Mouse (Mus musculus): ENCODE data around the gene Rhox2a. TPM values are rescaled to one million over a fixed set of nuclear protein-coding genes. Genes with fewer than 3 reads are reported as not detected.
"Not testable (repeated sequence)": the region's sequence is repeated elsewhere in the genome, so short reads cannot be mapped to it uniquely, and the experiment has no call there.

Gene Rhox2a
- not detected in 2 replicates for total RNA-seq (2014; fragmentation: Nextera tagmentation)
- total RNA-seq (2017): 0.22 TPM in 1 of 2 replicates, not detected in the other
- not detected in 2 replicates for polyA plus RNA-seq (2012)

DNA sequence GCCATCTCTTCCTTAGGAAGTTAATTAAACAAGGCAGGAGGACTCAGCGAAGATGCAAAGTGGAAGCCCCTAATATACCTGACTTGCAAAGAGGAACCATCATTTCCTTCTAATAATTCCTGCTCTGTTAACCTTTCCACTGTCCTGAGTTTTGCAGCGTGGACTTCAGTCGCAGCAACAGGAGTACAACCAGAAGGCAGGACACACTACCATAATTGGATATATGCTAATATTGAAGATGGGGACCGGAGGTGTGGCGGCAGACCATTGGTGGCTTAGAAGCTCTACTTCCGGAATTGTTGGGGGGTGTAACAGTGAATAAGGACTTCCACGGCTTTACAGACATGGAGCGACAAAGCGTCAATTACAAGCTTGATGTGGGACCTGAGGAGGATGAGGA lies at the start of gene Rhox2a:
Rhox2a (plus strand) TSS at position 301 of the 400 bp plus-strand sequence.
- not testable (repeated sequence) for DNase-seq (ENCODE audit: low spot score); H3K4me1 ChIP-seq (ENCODE audit: insufficient read depth, low read depth, low read length); H3K9me3 ChIP-seq (replicated peaks); H3K36me3 ChIP-seq (replicated peaks); ATAC-seq (ENCODE audit: extremely low read depth, insufficient number of reproducible peaks, low FRiP score, poor library complexity, severe bottlenecking); H3K27me3 ChIP-seq (ENCODE audit: insufficient read depth, low read length); H3K4me3 ChIP-seq (ENCODE audit: low read depth, low read length)

DNA sequence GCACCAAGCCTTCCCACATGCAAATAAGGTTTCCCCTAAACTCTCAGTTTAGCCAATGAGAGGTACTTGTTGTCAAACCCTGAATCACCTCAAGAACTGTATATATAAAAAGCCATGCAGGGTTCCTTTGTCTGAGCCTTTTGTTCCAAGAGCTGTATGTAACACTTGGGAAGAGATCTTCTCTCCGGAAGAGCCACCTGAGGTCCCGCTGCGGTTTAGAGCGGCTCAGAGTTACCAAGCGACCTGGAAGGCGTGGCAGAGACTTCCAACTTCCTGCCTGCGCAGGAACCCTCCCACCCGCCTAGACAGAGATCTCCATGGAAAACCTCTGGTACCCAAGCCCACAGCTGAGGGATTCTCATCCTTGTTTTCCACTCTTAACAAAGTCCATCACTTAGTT lies 46.1 kb upstream of the Rhox2a start:
- no peak for ATAC-seq (ENCODE audit: extremely low read depth, insufficient number of reproducible peaks, low FRiP score, poor library complexity, severe bottlenecking)
- TF ChIP-seq GATA2 (IDR thresholded peaks at IDR 0.05; ENCODE audit: borderline replicate concordance, low read depth, low read length) (no peak), TAL1 (conservative IDR thresholded peaks at IDR 0.05; ENCODE audit: low read depth, low read length) (no peak), CTCF (IDR thresholded peaks at IDR 0.05; ENCODE audit: low read depth, low read length) (no peak), GATA1 (IDR thresholded peaks at IDR 0.05; ENCODE audit: borderline replicate concordance, low read length) (no peak), POLR2AphosphoS5 (IDR thresholded peaks at IDR 0.05; ENCODE audit: insufficient replicate concordance, low read depth, low read length) (no peak)

GRCm38 (mm10) chrX:37210941-37211340 lies 33.8 kb upstream of the Rhox2a start, which contains the start of gene Gm9:
Gene Gm9, minus strand, starts transcription at chrX:37211041.
- no peaks in the 10 kb centered on the region for H3K9me3 ChIP-seq (replicated peaks)
- ATAC-seq (ENCODE audit: extremely low read depth, insufficient number of reproducible peaks, low FRiP score, poor library complexity, severe bottlenecking) (no peak), DNase-seq (ENCODE audit: low spot score) (no peak)
- no peak for TF ChIP-seq GATA1 (IDR thresholded peaks at IDR 0.05; ENCODE audit: borderline replicate concordance, low read length)
- no peak for TF ChIP-seq POLR2AphosphoS5 (IDR thresholded peaks at IDR 0.05; ENCODE audit: insufficient replicate concordance, low read depth, low read length)
- TF ChIP-seq CTCF (IDR thresholded peaks at IDR 0.05; ENCODE audit: low read depth, low read length): no peak
- TF ChIP-seq TAL1 (conservative IDR thresholded peaks at IDR 0.05; ENCODE audit: low read depth, low read length): no peak
- TF ChIP-seq GATA2 (IDR thresholded peaks at IDR 0.05; ENCODE audit: borderline replicate concordance, low read depth, low read length): no peak
- no peaks in the 10 kb centered on the region for H3K4me1 ChIP-seq (ENCODE audit: insufficient read depth, low read depth, low read length)
- no peak within 1 kb of the TSS for H3K4me3 ChIP-seq (ENCODE audit: low read depth, low read length)
- H3K27me3 ChIP-seq (ENCODE audit: insufficient read depth, low read length): peaks cover 2% of the 10 kb centered on the region; the same call in 1 of the 2 replicates
- no peaks in the 10 kb centered on the region for H3K36me3 ChIP-seq (replicated peaks)

More for the DNA sequence above, 46.1 kb upstream of the Rhox2a start:
- Histone ChIP-seq H3K4me1 (ENCODE audit: insufficient read depth, low read depth, low read length) (no peaks in the 10 kb centered on the region), H3K9me3 (replicated peaks) (no peaks in the 10 kb centered on the region), H3K4me3 (ENCODE audit: low read depth, low read length) (no peak overlapping the region), H3K36me3 (replicated peaks) (no peaks in the 10 kb centered on the region), H3K27me3 (ENCODE audit: insufficient read depth, low read length) (no peaks in the 10 kb centered on the region; the same call in 1 of the 2 replicates)
- no peak for DNase-seq (ENCODE audit: low spot score)

DNA sequence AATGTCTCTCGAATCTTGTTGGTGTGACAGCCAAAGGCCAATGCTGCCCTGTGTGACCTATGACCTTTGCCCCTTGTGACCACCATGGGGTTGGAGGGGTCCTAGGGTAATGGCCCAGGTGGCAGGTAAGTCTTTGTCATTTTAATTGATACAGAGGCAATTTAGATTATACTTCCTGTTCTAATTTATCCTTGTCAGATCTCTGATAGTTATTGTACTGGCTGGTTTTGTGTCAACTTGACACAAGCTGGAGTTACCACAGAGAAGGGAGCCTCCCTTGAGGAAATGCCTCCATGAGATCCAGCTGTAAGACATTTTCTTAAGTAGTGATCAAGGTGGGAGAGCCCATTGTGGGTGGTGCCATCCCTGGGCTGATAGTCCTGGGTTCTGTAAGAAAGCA lies 22.6 kb upstream of the Rhox2a start, which contains the start of gene Rhox1:
Rhox1 (minus strand) TSS at position 101 of the 400 bp plus-strand sequence.
- H3K36me3 ChIP-seq (replicated peaks); H3K9me3 ChIP-seq (replicated peaks); H3K4me1 ChIP-seq (ENCODE audit: insufficient read depth, low read depth, low read length); H3K27me3 ChIP-seq (ENCODE audit: insufficient read depth, low read length); H3K4me3 ChIP-seq (ENCODE audit: low read depth, low read length); DNase-seq (ENCODE audit: low spot score); ATAC-seq (ENCODE audit: extremely low read depth, insufficient number of reproducible peaks, low FRiP score, poor library complexity, severe bottlenecking): not testable (repeated sequence)

- H3K27me3 ChIP-seq (ENCODE audit: insufficient read depth, low read length); H3K36me3 ChIP-seq (replicated peaks); ATAC-seq (ENCODE audit: extremely low read depth, insufficient number of reproducible peaks, low FRiP score, poor library complexity, severe bottlenecking); H3K4me3 ChIP-seq (ENCODE audit: low read depth, low read length); H3K4me1 ChIP-seq (ENCODE audit: insufficient read depth, low read depth, low read length); H3K9me3 ChIP-seq (replicated peaks); DNase-seq (ENCODE audit: low spot score): not testable (repeated sequence)
Measured at GRCm38 (mm10) chrX:37249619-37250018, 4.8 kb downstream of the Rhox2a start, which contains the start of gene Rhox3a. Gene Rhox3a, plus strand, starts transcription at chrX:37249919.

GRCm38 (mm10) chrX:37265038-37265437 lies 20.3 kb downstream of the Rhox2a start, which contains the start of gene Rhox4a:
Gene Rhox4a, plus strand, starts transcription at chrX:37265338.
- H3K9me3 ChIP-seq (replicated peaks); ATAC-seq (ENCODE audit: extremely low read depth, insufficient number of reproducible peaks, low FRiP score, poor library complexity, severe bottlenecking); H3K27me3 ChIP-seq (ENCODE audit: insufficient read depth, low read length); H3K36me3 ChIP-seq (replicated peaks); H3K4me3 ChIP-seq (ENCODE audit: low read depth, low read length); H3K4me1 ChIP-seq (ENCODE audit: insufficient read depth, low read depth, low read length); DNase-seq (ENCODE audit: low spot score): not testable (repeated sequence)

Other genes starting within 250 kb of the Rhox2a start
- not detected in 2 replicates for gene Sowahd, start 196.1 kb upstream of the Rhox2a start, total RNA-seq (2014; fragmentation: Nextera tagmentation)
- 0.05 TPM in 1 of 2 replicates, not detected in the other for gene Sowahd, start 196.1 kb upstream of the Rhox2a start, total RNA-seq (2017)
- gene Sowahd, start 196.1 kb upstream of the Rhox2a start, polyA plus RNA-seq (2012): not detected in 2 replicates
- gene Rpl39, start 159.6 kb upstream of the Rhox2a start, total RNA-seq (2014; fragmentation: Nextera tagmentation): 335 and 381 TPM in 2 replicates
- 3,274 and 3,292 TPM in 2 replicates for gene Rpl39, start 159.6 kb upstream of the Rhox2a start, total RNA-seq (2017)
- 408 and 436 TPM in 2 replicates for gene Rpl39, start 159.6 kb upstream of the Rhox2a start, polyA plus RNA-seq (2012)
- gene Upf3b, start 134.7 kb upstream of the Rhox2a start, total RNA-seq (2014; fragmentation: Nextera tagmentation): 78.1 and 90.1 TPM in 2 replicates
- 30.5 and 43.4 TPM in 2 replicates for gene Upf3b, start 134.7 kb upstream of the Rhox2a start, total RNA-seq (2017)
- 5.2 and 13.3 TPM in 2 replicates for gene Upf3b, start 134.7 kb upstream of the Rhox2a start, polyA plus RNA-seq (2012)
- gene Nkap, start 118.2 kb upstream of the Rhox2a start, total RNA-seq (2014; fragmentation: Nextera tagmentation): 48.7 and 52.5 TPM in 2 replicates
- 27.5 and 38.5 TPM in 2 replicates for gene Nkap, start 118.2 kb upstream of the Rhox2a start, total RNA-seq (2017)
- gene Nkap, start 118.2 kb upstream of the Rhox2a start, polyA plus RNA-seq (2012): 10.3 and 10.7 TPM in 2 replicates
- gene Akap14, start 76.1 kb upstream of the Rhox2a start, total RNA-seq (2014; fragmentation: Nextera tagmentation): not detected in 2 replicates
- 0.06 TPM in 1 of 2 replicates, not detected in the other for gene Akap14, start 76.1 kb upstream of the Rhox2a start, total RNA-seq (2017)
- gene Akap14, start 76.1 kb upstream of the Rhox2a start, polyA plus RNA-seq (2012): not detected in 2 replicates
- 40.3 and 48.1 TPM in 2 replicates for gene Ndufa1, start 53.8 kb upstream of the Rhox2a start, total RNA-seq (2014; fragmentation: Nextera tagmentation)
- 249 and 282 TPM in 2 replicates for gene Ndufa1, start 53.8 kb upstream of the Rhox2a start, total RNA-seq (2017)
- 247 and 351 TPM in 2 replicates for gene Ndufa1, start 53.8 kb upstream of the Rhox2a start, polyA plus RNA-seq (2012)
- 3.9 and 5.0 TPM in 2 replicates for gene Rnf113a1, start 53.7 kb upstream of the Rhox2a start, total RNA-seq (2014; fragmentation: Nextera tagmentation)
- gene Rnf113a1, start 53.7 kb upstream of the Rhox2a start, total RNA-seq (2017): 4.5 and 8.7 TPM in 2 replicates
- gene Rnf113a1, start 53.7 kb upstream of the Rhox2a start, polyA plus RNA-seq (2012): 7.8 and 8.2 TPM in 2 replicates
- gene Gm9, start 33.9 kb upstream of the Rhox2a start, total RNA-seq (2014; fragmentation: Nextera tagmentation): not detected in 2 replicates
- gene Gm9, start 33.9 kb upstream of the Rhox2a start, total RNA-seq (2017): not detected in 2 replicates
- gene Gm9, start 33.9 kb upstream of the Rhox2a start, polyA plus RNA-seq (2012): not detected in 2 replicates
- not detected in 2 replicates for gene Rhox1, start 22.7 kb upstream of the Rhox2a start, total RNA-seq (2014; fragmentation: Nextera tagmentation)
- gene Rhox1, start 22.7 kb upstream of the Rhox2a start, total RNA-seq (2017): not detected in 2 replicates
- gene Rhox1, start 22.7 kb upstream of the Rhox2a start, polyA plus RNA-seq (2012): not detected in 2 replicates
- gene Rhox3a, start 4.9 kb downstream of the Rhox2a start, total RNA-seq (2014; fragmentation: Nextera tagmentation): not detected in 2 replicates
- gene Rhox3a, start 4.9 kb downstream of the Rhox2a start, total RNA-seq (2017): not detected in 2 replicates
- gene Rhox3a, start 4.9 kb downstream of the Rhox2a start, polyA plus RNA-seq (2012): not detected in 2 replicates
- not detected in 2 replicates for gene Rhox4a, start 20.4 kb downstream of the Rhox2a start, total RNA-seq (2014; fragmentation: Nextera tagmentation)
- not detected in 2 replicates for gene Rhox4a, start 20.4 kb downstream of the Rhox2a start, total RNA-seq (2017)
- not detected in 2 replicates for gene Rhox4a, start 20.4 kb downstream of the Rhox2a start, polyA plus RNA-seq (2012)
- gene Rhox3a2, start 135.1 kb downstream of the Rhox2a start, total RNA-seq (2014; fragmentation: Nextera tagmentation): not detected in 2 replicates
- 0.22 TPM in 1 of 2 replicates, not detected in the other for gene Rhox3a2, start 135.1 kb downstream of the Rhox2a start, total RNA-seq (2017)
- gene Rhox3a2, start 135.1 kb downstream of the Rhox2a start, polyA plus RNA-seq (2012): not detected in 2 replicates
- gene Rhox4a2, start 145.9 kb downstream of the Rhox2a start, total RNA-seq (2014; fragmentation: Nextera tagmentation): not detected in 2 replicates
- gene Rhox4a2, start 145.9 kb downstream of the Rhox2a start, total RNA-seq (2017): not detected in 2 replicates
- not detected in 2 replicates for gene Rhox4a2, start 145.9 kb downstream of the Rhox2a start, polyA plus RNA-seq (2012)
- not detected in 2 replicates for gene Rhox2b, start 167.1 kb downstream of the Rhox2a start, total RNA-seq (2014; fragmentation: Nextera tagmentation)
- 0.33 TPM in 1 of 2 replicates, not detected in the other for gene Rhox2b, start 167.1 kb downstream of the Rhox2a start, total RNA-seq (2017)
- gene Rhox2b, start 167.1 kb downstream of the Rhox2a start, polyA plus RNA-seq (2012): not detected in 2 replicates
- not detected in 2 replicates for gene Rhox4b, start 187.5 kb downstream of the Rhox2a start, total RNA-seq (2014; fragmentation: Nextera tagmentation)
- gene Rhox4b, start 187.5 kb downstream of the Rhox2a start, total RNA-seq (2017): not detected in 2 replicates
- gene Rhox4b, start 187.5 kb downstream of the Rhox2a start, polyA plus RNA-seq (2012): not detected in 2 replicates
- not detected in 2 replicates for gene Rhox2c, start 208.7 kb downstream of the Rhox2a start, total RNA-seq (2014; fragmentation: Nextera tagmentation)
- not detected in 2 replicates for gene Rhox2c, start 208.7 kb downstream of the Rhox2a start, total RNA-seq (2017)
- not detected in 2 replicates for gene Rhox2c, start 208.7 kb downstream of the Rhox2a start, polyA plus RNA-seq (2012)
- gene Rhox3c, start 213.6 kb downstream of the Rhox2a start, total RNA-seq (2014; fragmentation: Nextera tagmentation): not detected in 2 replicates
- not detected in 2 replicates for gene Rhox3c, start 213.6 kb downstream of the Rhox2a start, total RNA-seq (2017)
- gene Rhox3c, start 213.6 kb downstream of the Rhox2a start, polyA plus RNA-seq (2012): not detected in 2 replicates
- gene Rhox4c, start 235.4 kb downstream of the Rhox2a start, total RNA-seq (2014; fragmentation: Nextera tagmentation): not detected in 2 replicates
- not detected in 2 replicates for gene Rhox4c, start 235.4 kb downstream of the Rhox2a start, total RNA-seq (2017)
- not detected in 2 replicates for gene Rhox4c, start 235.4 kb downstream of the Rhox2a start, polyA plus RNA-seq (2012)
- gene Rhox2d, start 248.5 kb downstream of the Rhox2a start, total RNA-seq (2014; fragmentation: Nextera tagmentation): not detected in 2 replicates
- not detected in 2 replicates for gene Rhox2d, start 248.5 kb downstream of the Rhox2a start, total RNA-seq (2017)
- gene Rhox2d, start 248.5 kb downstream of the Rhox2a start, polyA plus RNA-seq (2012): not detected in 2 replicates

All from G1E (cell line).